Mouse (Mus musculus) gastrocnemius, adult 2 months (tissue): ENCODE results near the gene Siva1. TPM values are rescaled to one million over a fixed set of nuclear protein-coding genes. Genes with fewer than 3 reads are reported as not detected.

Experiments used
- DNase-seq: peaks from one replicate; pipeline ENCODE4 v3.0.0; 2022
- H3K27ac ChIP-seq: fragments of 200-600 bp; 2 replicates; pipeline ENCODE4 v1.8.1; 2022; ENCODE audit warnings: mild to moderate bottlenecking
- H3K4me3 ChIP-seq: fragments of 200-600 bp; 2 replicates; pipeline ENCODE4 v1.8.1; 2022; ENCODE audit warnings: mild to moderate bottlenecking, moderate library complexity
- CTCF ChIP-seq: fragments of 200-600 bp; IDR thresholded peaks from 2 replicates; pipeline ENCODE4 v1.8.1; 2022; ENCODE audit warnings: antibody characterized with exemption, mild to moderate bottlenecking, moderate library complexity
- intact Hi-C: fragments of 180-260 bp; cut with DNase I; formaldehyde crosslinking; loops from one replicate; pipeline ENCODE4 v1.15.1; 2025
- microRNA-seq: library from miRNA; unstranded; fragments of <30 nt; microRNA quantifications from one replicate; pipeline ENCODE4 v1.2.0, GENCODE M21; 2021
- total RNA-seq, 2 experiments: library from RNA; stranded (reverse); gene quantifications; 2 replicates each; pipeline ENCODE4 v1.2.3; 2021

Siva1 gene
- total RNA-seq, 2 experiments from 2014 or later: 18.6 to 25.3 TPM

DNA sequence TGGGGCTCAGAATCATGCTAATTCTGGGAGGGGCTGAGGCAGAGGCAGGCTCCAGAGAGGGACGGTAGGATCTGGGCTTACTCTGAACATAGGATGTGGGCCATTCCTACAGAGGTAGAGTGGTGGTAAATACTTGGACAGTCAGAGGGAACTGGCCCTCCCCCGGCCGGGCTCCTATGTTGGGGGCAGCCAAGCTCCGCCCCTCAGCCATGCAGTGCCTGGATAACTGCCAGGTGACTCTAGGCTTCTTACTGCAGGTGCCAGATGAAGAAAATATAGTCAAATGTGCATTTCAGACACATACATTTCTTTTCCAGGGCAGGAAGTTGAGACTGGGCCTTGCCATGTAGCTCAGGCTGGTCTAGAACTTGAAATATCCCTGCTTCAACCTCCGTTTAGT lies 32.6 kb downstream of the Siva1 start:
- no peak for TF ChIP-seq CTCF
- Histone ChIP-seq H3K4me3 (no peak overlapping the region), H3K27ac (no peak overlapping the region)
- intact Hi-C loops: no loop called here
- no peak for DNase-seq

DNA sequence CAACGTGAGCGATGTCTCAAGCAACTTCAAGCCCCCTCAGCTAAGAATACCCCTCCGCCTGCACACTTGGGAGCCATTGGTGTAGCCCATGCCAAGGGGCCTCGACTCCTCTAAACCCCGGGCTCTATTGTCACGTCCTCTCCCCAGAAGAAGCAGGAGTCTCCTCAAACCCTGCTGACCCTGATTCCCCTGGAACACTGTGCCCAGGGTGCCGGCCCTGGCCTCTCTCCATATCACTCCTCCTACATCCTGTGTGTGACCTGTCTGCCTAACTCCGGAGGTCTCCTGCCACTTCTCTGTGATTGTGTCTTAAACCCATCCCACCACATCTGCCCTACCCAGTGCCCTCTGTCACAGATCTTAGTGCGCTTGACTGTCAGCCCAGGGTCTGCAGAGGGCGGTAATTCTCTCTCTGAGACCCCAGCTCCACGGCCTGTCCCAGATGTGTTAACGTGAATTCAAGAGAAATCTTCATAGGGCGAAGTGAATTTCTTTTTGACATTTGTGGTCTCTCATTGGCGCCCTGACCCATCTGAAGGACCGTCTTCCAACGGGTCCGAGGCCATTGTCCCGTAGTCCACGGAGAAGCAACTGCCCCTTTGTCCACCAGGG lies 33.6 kb downstream of the Siva1 start:
- H3K4me3 ChIP-seq: peak overlapping the region; percentile 77
- no peak for DNase-seq
- intact Hi-C loops: no loop called here
- 0 out of 2 replicates have a peak, but pooled peaks have one; percentile 3 for TF ChIP-seq CTCF
- peak overlapping the region; percentile 83 for H3K27ac ChIP-seq

DNA sequence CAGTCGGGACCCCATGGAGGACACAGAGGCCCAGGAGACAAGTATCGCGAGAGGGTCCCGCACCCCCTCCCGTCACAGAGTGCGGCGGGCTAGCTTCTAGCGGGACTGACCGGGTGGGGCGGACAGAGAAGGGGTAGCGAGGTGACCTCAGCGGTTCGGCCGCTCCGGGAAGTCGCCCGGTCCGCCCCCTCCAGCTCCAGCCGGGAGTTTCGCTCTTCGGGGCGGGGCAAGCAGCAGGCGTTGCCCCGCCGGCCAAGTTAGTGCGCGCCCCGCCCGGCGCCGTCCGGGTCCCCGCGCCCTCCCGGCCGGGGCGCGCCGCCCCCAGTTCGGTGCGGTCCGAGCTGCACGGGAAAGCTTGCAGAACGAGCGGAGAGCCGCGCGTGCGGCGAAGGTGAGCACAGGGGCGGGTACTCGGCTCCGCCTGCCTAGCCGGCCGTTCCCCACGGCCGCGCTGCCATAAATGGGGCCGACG lies 34.1 kb downstream of the Siva1 start, which contains the start of gene Zbtb42:
Gene Zbtb42 (plus strand): TSS at position 274 of the 472 bp plus-strand sequence.
- peak; percentile 83 for DNase-seq
- no peak for TF ChIP-seq CTCF
- Histone ChIP-seq H3K4me3 (peak within 1 kb of the TSS; percentile 77), H3K27ac (peak within 1 kb of the TSS; percentile 83)
- intact Hi-C loops: no loop called here

DNA sequence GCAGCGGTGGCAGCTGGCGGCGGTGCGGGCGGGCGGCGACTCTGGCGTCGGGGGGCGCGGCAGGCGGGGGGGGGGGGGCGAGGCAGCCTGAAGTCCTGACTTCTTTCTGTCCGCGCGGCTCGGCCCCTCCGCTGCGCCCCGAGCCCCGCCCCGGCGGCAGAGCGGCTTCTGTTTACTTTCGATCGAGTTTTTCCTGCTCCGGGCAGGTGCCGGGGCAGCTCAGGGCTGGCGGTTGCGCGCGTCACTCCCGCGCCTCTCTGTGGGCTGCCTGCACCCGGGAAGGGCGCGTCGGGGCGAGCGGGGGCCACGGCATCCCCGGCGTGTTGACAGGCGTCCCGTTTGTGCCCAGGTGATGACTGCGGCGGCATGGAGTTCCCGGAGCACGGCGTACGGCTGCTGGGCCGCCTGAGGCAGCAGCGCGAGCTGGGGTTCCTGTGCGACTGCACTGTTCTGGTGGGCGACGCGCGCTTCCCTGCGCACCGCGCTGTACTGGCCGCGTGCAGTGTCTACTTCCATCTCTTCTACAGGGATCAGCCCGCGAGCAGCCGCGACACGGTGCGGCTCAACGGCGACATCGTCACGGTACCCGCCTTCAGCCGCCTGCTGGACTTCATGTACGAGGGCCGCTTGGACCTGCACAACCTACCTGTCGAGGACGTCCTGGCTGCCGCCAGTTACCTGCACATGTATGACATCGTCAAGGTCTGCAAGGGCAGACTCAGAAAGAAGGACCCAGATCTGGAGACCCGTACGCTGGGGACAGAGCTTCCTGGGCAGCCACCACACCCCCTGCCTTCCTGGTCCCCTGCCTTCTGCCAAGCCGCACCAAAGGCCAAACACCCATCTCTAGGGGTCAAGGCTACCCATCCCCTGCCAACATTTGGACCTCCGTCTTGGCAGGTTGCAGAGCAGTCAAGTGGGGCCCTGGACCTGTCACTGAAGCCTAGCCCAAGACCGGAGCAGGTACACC lies 34.8 kb downstream of the Siva1 start:
- DNase-seq: peak; percentile 52
- Histone ChIP-seq H3K4me3 (peak overlapping the region; percentile 77), H3K27ac (peak overlapping the region; percentile 83)
- intact Hi-C loops: no loop called here
- no peak for TF ChIP-seq CTCF

DNA sequence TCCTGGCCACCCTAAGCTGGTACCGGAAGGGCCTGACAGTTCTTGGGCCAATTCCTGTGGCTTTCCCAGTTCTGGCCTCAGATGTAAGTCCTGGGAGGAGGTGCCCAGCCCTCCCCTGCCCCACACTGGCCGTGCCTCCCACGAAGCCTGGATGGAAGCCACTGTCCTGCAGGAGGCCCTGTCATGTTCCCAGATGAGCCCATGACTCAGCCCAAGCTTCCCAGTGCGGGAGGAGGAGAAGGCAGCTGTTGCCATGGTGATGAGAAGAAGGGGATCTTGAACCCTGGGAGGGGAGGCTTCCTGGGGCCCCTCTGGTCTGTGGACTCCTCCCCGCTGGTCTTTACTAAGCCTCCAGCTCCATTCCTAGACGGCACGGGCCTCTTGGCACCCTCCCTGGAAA lies 38.9 kb downstream of the Siva1 start:
- DNase-seq: no peak
- Histone ChIP-seq H3K27ac (no peak overlapping the region), H3K4me3 (no peak overlapping the region)
- no peak for TF ChIP-seq CTCF
- intact Hi-C loops: no loop called here

DNA sequence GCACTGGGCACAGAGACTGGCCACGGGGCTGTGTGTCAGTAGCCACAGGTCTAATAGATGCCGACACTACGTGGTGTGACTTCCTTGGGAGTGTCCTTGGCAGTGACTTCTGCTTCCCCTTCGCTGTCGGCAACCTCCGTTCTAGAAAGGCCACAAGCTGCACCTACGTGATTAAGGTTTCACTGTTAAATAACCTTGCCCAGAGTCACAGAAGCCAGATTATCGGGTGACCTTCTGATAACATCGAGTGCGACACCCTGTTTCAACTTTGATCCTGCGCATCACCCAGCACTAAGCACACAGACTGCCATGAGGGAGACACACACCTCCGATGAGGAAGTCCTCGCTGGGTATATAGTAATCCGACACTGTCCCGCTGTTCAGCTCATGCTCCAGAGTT lies 44.0 kb downstream of the Siva1 start:
- Histone ChIP-seq H3K4me3 (no peak overlapping the region; the same call in 1 of the 2 replicates), H3K27ac (peak overlapping the region; percentile 43)
- intact Hi-C loops: no loop called here
- DNase-seq: no peak
- TF ChIP-seq CTCF: no peak

DNA sequence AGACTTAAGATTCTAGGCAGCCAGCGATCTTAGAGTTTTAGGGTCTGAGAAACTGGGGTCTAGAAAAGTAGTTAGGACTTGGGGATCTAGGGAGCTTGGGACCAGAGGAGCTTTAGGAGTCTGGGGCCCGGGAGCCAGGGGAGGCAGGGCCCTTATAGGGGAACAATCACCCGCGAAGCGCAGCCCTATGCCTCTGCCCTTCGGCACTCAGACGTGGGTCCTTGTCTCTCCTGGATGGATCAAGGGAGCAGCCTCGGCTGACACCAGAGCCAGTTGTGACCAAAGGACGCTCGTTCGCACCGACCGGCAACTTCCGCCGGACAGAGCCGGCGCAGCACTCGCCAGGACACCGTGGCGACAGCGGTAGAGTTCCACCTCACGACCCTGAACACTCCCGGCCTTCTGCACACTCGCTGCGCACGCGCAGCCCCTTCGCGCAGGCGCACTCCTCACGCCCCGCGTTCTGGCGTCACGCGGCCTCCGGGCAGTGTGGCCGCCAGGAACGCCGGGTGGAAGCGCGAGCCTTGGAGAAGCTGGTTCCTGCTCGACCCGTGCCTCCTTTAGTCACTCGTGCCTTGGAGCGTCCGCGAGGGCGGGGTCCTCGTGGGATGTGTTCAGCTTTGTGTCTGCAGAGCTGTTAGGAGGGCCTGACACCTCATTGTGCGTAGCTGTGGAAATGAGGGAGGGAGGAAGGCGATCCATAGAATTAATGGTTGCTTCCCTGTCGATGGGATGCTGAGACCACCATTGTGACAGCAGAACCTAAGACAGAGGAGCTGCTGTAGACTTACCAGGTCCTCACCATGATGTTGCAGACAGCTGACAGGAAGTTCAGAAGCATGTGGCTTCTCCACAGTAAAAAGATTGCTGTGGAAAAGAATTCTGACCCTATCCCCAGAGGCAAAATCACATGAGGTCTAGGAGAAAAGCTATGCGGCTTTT lies 49.0 kb downstream of the Siva1 start:
- intact Hi-C loops: loop anchor here (2.0 kb wide), 1 partner anchor 19 kb away; the partner anchor contains the start of gene Akt1
- Histone ChIP-seq H3K4me3 (peak overlapping the region; percentile 98), H3K27ac (peak overlapping the region; percentile 95)
- no peak for TF ChIP-seq CTCF
- DNase-seq: peak; percentile 97

DNA sequence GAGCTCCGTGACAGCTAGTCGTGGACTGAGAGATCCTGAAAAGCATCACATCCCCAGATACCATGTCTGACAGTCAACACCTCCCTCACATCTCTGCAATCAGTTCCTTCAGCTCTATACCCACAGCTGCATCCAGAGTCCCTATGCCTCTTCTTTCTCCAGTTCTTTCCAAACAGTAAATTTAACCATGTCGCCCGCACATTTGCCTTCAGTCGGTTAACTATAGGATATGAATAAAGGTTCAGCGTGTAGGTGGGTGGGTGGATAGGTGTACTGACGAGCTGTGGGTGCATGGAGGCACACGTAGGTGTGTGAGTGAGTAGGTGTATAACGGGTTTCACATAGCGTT lies 49.6 kb downstream of the Siva1 start:
- intact Hi-C loops: no loop called here
- peak overlapping the region; percentile 98 for H3K4me3 ChIP-seq
- TF ChIP-seq CTCF: no peak
- peak overlapping the region; percentile 95 for H3K27ac ChIP-seq
- no peak for DNase-seq

DNA sequence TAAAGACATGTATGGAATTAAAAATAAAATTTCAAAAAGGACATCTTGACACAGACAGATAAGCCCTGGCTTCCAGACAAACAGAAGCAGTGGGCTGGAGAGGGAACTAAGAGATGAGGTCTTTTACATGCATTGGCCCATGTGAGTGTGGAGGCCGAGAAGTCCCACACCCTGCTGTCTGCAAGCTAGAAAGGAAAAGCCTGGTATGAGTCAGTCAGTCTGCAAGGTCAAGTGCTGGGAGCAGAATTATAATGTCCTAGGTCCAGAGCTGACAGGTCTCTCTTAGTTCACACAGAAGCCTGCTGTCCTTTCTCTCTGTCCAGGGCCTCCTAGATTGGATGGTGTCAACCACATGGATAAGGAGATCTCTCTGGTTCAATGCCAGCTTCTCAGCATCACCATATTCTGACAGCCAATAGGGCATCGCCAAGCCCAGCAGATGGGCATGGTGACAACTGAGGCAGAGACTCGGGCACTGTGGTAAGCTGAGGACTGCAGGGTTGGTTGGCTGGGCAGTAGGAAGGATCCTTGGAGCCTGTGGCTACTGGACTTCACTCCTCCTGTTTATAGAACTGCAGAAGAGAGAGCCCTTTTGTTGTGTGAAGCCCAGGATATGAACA lies 52.4 kb downstream of the Siva1 start:
- Histone ChIP-seq H3K27ac (no peak overlapping the region), H3K4me3 (no peak overlapping the region)
- no peak for TF ChIP-seq CTCF
- intact Hi-C loops: no loop called here
- DNase-seq: no peak

Small RNA genes within 50 kb of the gene (microRNA-seq; reads per million reads assigned to microRNA genes)
- gene Mir6939: not detected

Other genes starting within 250 kb of the Siva1 start
- 1 to 10 TPM in 1 of 2 experiments, under 1 TPM in 1; 0.48 to 1.9 TPM for gene A530016L24Rik, start 155.2 kb upstream of the Siva1 start, total RNA-seq
- gene Tmem179, start 127.9 kb upstream of the Siva1 start, total RNA-seq: not detected
- 10 to 100 TPM in 1 of 2 experiments, 1 to 10 TPM in 1; 8.2 to 13.0 TPM for gene Inf2, start 55.9 kb upstream of the Siva1 start, total RNA-seq
- gene Adssl1, start 24.6 kb upstream of the Siva1 start, total RNA-seq: 1,000 to 10,000 TPM; 1,028 to 1,061 TPM
- gene Akt1, start 30.2 kb downstream of the Siva1 start, total RNA-seq: 10 to 100 TPM; 50.9 to 59.3 TPM
- gene Zbtb42, start 34.1 kb downstream of the Siva1 start, total RNA-seq: under 1 TPM; 0.64 to 0.81 TPM
- gene Cep170b, start 75.8 kb downstream of the Siva1 start, total RNA-seq: 10 to 100 TPM in 1 of 2 experiments, 1 to 10 TPM in 1; 9.8 to 13.6 TPM
- gene Pld4, start 116.0 kb downstream of the Siva1 start, total RNA-seq: 1 to 10 TPM; 1.7 to 4.0 TPM
- gene Ahnak2, start 158.0 kb downstream of the Siva1 start, total RNA-seq: 1 to 10 TPM; 5.0 to 8.5 TPM
- gene Clba1, start 164.3 kb downstream of the Siva1 start, total RNA-seq: under 1 TPM; 0.20 to 0.36 TPM
- 1 to 10 TPM; 3.0 to 3.1 TPM for gene Cdca4, start 184.7 kb downstream of the Siva1 start, total RNA-seq
- under 1 TPM in 1 of 2 experiments, not detected in 1; 0.14 TPM for gene Gpr132, start 223.5 kb downstream of the Siva1 start, total RNA-seq